Mouse (Mus musculus) embryonic fibroblast, embryonic 13.5 days (primary cell): ENCODE data around the gene Ucn. TPM values are rescaled to one million over a fixed set of nuclear protein-coding genes. Genes with fewer than 3 reads are reported as not detected.

ENCODE experiments used
- H3K27ac ChIP-seq: 2 replicates; pipeline ENCODE4 v1.5.1; 2012; ENCODE audit warnings: low read length, control low read depth, inconsistent platforms; ENCODE audit not compliant: insufficient read depth
- H3K4me1 ChIP-seq: 2 replicates; pipeline ENCODE4 v1.6.1; 2011; ENCODE audit warnings: low read length; ENCODE audit not compliant: control insufficient read depth, insufficient read depth
- H3K4me3 ChIP-seq: 2 replicates; pipeline ENCODE4 v1.5.1; 2011; ENCODE audit warnings: mild to moderate bottlenecking, control low read depth, low read length; ENCODE audit not compliant: insufficient read depth
- CTCF ChIP-seq: IDR thresholded peaks from 2 replicates; pipeline ENCODE4 v1.5.1; 2011; ENCODE audit warnings: mild to moderate bottlenecking, control low read depth, low read length, moderate library complexity, borderline replicate concordance; ENCODE audit not compliant: insufficient read depth
- POLR2A ChIP-seq: IDR thresholded peaks from 2 replicates; pipeline ENCODE4 v1.6.1; 2011; ENCODE audit warnings: low read depth, mild to moderate bottlenecking, control low read depth, low read length, moderate library complexity
- polyA plus RNA-seq: library from polyadenylated mRNA; stranded (reverse); fragments of >200 nt; gene quantifications from 2 replicates; pipeline ENCODE4 v1.2.4, GENCODE M21; 2011; ENCODE audit warnings: low read depth; ENCODE audit not compliant: missing spikeins, insufficient read length

Ucn gene
- polyA plus RNA-seq, 1 experiment, result not detected

DNA sequence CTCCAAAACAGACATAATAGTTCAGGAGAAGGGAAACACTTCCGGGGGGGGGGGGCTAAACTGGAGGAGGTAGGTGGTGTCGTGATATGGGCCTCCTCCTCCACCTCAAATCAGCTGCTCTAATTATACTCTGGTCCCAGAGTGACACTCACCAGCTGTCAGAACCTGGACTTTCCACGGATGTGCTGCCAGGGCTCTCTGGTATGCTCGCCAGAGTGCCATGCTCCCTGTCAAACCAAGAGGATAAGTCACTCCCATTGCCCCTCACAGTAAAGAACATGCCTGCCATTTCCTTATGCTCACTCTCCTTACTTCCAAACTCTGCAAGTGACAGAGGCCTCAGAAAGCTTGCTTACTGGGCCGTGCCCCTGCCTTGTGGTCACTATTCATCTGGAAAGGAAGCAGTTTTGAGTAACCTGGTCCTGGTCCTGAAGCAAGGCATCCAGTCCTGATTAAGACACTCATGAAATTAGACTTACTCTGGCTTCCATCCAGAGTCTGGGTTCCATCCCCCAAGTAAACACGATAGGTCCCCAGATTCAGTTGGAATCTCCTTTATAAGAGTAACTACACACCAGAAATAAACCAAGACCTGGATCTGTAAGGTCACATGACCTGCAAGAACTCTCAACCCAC lies 15.0 kb upstream of the Ucn start:
- peaks cover 4% of the 10 kb centered on the region for H3K4me1 ChIP-seq
- TF ChIP-seq POLR2A (no peak), CTCF (no peak)
- peak overlapping the region; percentile 59 for H3K4me3 ChIP-seq
- no peak overlapping the region for H3K27ac ChIP-seq

GRCm38 (mm10) chr5:31151746-31152145 lies 13.1 kb upstream of the Ucn start:
- Histone ChIP-seq H3K4me3 (no peak overlapping the region), H3K27ac (no peak overlapping the region), H3K4me1 (peaks cover 4% of the 10 kb centered on the region)
- no peak for TF ChIP-seq CTCF
- TF ChIP-seq POLR2A, result no peak

DNA sequence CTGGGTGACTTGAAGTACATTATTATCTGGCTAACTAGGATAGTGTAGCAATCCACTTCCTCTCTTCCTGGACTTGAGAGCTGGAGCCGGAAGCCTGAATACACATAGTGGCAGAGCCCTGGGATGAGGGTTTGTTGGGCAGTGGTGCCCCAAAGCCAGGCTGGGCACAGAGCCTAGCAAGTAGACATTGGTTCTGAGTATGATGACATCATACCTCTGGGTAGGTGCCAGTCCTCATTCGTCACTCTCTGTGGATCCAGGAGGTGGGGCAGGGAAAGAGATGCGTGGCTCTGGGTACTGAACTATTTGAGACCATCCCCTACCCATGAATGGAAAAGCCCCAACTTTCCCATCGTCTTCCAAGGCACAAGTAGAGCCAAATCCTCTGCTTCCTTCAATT lies 11.2 kb upstream of the Ucn start:
- TF ChIP-seq POLR2A (no peak), CTCF (no peak)
- Histone ChIP-seq H3K4me3 (no peak overlapping the region), H3K4me1 (peaks cover 4% of the 10 kb centered on the region), H3K27ac (no peak overlapping the region)

DNA sequence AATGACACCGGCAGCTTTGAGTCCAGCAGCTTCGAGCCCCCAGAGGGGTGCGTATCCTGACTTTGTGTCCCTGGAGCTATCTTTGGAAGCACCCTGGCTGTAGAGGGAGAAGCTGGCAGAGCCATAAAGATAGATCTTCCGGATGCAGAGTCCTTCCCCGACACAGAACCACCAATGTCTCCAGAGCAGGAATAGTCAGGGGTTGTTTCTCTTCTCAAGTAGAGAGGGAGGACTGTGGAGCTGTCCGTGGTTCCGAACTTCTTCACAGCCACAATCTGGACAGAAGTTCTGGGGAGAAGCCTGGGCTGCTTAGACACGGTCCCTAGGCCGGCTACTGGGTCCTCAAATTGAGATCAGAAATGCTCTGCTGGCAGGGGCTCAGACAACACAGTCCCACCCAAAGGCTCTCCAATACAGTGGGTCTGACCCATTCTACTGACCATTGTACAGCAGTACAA lies 368 bp upstream of the Ucn start:
- Histone ChIP-seq H3K4me1 (no peaks in the 10 kb centered on the region), H3K4me3 (no peak overlapping the region), H3K27ac (no peak overlapping the region)
- no peak for TF ChIP-seq CTCF
- no peak for TF ChIP-seq POLR2A

DNA sequence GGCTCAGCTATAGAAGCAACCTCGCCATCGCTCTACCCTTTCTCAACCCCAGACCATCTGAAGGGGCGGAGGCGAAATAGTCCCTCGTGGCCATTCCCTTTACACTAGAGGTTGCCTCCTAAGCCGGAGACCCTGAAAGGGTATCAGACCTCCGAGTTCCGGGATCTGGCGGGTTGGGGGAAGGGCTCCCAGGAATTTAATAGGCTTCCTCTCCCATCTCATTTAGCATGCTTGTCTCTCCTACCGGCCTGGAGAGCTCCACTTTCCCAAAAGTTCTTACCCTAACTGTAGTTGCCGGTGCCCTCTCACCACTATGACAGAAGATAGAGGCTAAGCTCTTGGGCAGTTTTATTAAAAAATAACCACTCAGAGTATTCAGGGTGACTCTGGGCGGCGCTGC lies 971 bp downstream of the Ucn start:
- Histone ChIP-seq H3K27ac (no peak overlapping the region), H3K4me1 (no peaks in the 10 kb centered on the region), H3K4me3 (no peak overlapping the region)
- TF ChIP-seq POLR2A (no peak), CTCF (no peak)

DNA sequence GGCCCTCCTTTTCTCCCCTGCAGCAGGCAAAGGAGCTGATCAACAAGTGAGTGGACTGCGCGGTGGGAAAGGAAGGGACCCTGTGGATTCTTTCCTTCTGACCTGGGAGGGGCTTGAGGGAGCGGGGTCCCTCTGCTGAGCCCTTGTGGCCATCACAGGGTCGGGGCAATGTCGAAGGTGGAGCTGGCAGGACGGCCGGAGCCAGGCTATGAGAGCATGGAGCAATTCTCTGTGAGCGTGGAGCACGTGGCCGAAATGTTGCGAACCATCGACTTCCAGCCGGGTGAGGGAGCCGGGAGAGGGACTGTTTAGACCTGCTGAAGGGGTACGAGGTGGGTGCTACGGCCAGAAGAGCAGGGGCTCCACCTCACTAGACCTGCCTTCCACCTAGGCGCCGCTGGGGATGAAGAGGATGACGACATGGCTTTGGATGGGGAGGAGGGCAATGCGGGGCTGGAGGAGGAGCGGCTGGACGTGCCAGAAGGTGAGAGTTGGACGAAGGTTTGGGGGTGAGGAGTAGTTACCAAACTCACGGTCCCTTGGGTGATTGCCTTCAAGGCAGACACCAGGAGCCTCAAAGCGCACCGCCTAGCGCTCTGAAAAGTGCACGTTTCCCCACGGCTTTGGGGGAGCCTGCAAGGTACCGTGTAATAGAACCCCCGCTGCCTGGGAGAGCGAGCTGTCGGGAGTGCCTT lies 1.8 kb downstream of the Ucn start:
- Histone ChIP-seq H3K4me1 (no peaks in the 10 kb centered on the region), H3K4me3 (no peak overlapping the region), H3K27ac (no peak overlapping the region)
- no peak for TF ChIP-seq POLR2A
- TF ChIP-seq CTCF, result no peak

DNA sequence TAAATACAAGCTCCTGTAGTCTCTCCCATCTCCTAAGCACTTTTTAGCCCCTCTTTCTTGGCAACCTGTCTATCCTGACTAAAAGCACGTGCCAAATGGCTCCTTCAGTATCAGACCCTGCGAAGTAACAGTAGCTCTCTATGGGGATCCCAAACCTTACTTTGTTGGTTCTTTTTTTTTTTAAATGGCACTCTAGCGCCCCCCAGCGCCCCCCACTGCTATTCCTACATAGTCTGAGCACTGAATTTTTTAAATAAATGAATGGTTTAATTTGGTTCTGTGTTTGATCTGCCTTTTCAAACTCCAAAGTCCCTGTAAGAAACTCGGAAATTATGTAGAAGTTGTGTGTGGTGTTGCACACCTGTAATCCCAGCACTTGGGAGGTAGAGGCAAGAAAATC lies 12.6 kb downstream of the Ucn start:
- TF ChIP-seq CTCF (no peak), POLR2A (no peak)
- Histone ChIP-seq H3K4me1 (no peaks in the 10 kb centered on the region), H3K4me3 (no peak overlapping the region), H3K27ac (no peak overlapping the region)

GRCm38 (mm10) chr5:31123481-31123880 lies 15.1 kb downstream of the Ucn start:
- Histone ChIP-seq H3K4me3 (no peak overlapping the region), H3K4me1 (no peaks in the 10 kb centered on the region), H3K27ac (no peak overlapping the region)
- TF ChIP-seq CTCF, result no peak
- no peak for TF ChIP-seq POLR2A

DNA sequence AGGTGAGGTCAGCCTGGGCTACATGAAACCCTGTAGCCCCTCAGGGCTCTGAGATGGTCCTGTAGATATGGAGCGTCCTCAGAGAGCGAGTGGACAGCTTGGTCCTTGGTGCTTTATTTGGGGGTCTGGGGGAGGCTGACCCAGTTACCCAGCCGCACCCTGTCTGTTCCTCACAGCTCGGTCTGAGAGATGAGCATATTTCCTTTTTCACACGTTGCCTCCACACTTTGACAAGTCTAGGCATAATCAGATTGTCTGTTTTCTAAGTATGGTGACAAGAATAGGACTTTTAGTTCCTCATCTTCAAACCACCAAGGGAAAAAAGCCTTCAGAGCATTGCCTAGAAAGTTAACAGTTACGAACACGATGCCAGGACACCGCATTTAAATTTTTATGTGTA lies 17.5 kb downstream of the Ucn start:
- Histone ChIP-seq H3K27ac (no peak overlapping the region), H3K4me1 (0 out of 2 replicates have a peak, but pooled peaks cover 2% of the 10 kb centered on the region), H3K4me3 (no peak overlapping the region)
- no peak for TF ChIP-seq POLR2A
- no peak for TF ChIP-seq CTCF

DNA sequence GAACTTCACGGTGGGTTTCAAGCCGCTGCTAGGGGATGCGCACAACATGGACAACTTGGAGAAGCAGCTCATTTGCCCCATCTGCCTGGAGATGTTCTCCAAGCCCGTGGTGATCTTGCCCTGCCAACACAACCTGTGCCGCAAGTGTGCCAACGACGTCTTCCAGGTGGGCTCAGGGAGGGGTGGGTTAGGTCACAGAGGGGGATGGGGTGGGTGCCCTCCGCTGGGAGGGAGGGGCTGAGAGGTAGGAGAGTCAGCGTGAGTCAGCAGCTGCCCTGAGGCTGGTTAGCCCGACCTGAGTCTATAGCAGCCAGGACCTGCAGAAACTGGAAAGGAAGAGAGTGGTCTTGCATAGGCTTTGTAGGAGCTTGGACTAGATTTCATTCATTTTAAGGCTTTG lies 21.7 kb downstream of the Ucn start:
- H3K4me1 ChIP-seq, result 0 out of 2 replicates have a peak, but pooled peaks cover 2% of the 10 kb centered on the region

More for the DNA sequence above, 21.7 kb downstream of the Ucn start:
- TF ChIP-seq POLR2A (no peak), CTCF (no peak)
- Histone ChIP-seq H3K27ac (no peak overlapping the region), H3K4me3 (no peak overlapping the region)
